Mouse (Mus musculus) embryonic facial prominence, embryonic 10.5 days (tissue): ENCODE results near the gene Arap1. TPM values are rescaled to one million over a fixed set of nuclear protein-coding genes. Genes with fewer than 3 reads are reported as not detected.

Experiments
- DNase-seq: peaks from one replicate; pipeline ENCODE4 v3.0.0-alpha.2; 2017; ENCODE audit warnings: low spot score
- H3K27ac ChIP-seq: fragments of 300-500 bp; sonication (generic); replicated peaks from 2 replicates; pipeline ENCODE4 v1.5.1; 2016; ENCODE audit warnings: mild to moderate bottlenecking
- H3K27me3 ChIP-seq: fragments of 300-500 bp; sonication (generic); replicated peaks from 2 replicates; pipeline ENCODE4 v1.6.1; 2016; ENCODE audit warnings: low read depth, mild to moderate bottlenecking; ENCODE audit not compliant: poor library complexity, severe bottlenecking
- H3K36me3 ChIP-seq: fragments of 300-500 bp; sonication (generic); replicated peaks from 2 replicates; pipeline ENCODE4 v1.6.1; 2016; ENCODE audit warnings: mild to moderate bottlenecking, moderate library complexity
- H3K4me1 ChIP-seq: fragments of 300-500 bp; sonication (generic); 2 replicates; pipeline ENCODE4 v1.6.1; 2016
- H3K4me3 ChIP-seq: fragments of 300-500 bp; sonication (generic); 2 replicates; pipeline ENCODE4 v1.5.1; 2016; ENCODE audit warnings: mild to moderate bottlenecking, moderate library complexity
- H3K9me3 ChIP-seq: fragments of 300-500 bp; sonication (generic); 2 replicates; pipeline ENCODE4 v1.6.1; 2016; ENCODE audit warnings: mild to moderate bottlenecking
- WGBS: fragments of 180-500 bp; shearing (Covaris S2); methylation state at CpG from one replicate; pipeline ENCODE4 v1.1.7; 2016; 5-methylcytosine and 5-hydroxymethylcytosine counted together
- polyA plus RNA-seq: library from polyadenylated mRNA; unstranded; fragments of >200 nt; fragmentation: Nextera tagmentation; extraction: Ambion mirVana; gene quantifications from 2 replicates; pipeline ENCODE4 v1.2.1, GENCODE M21; 2016

Arap1 gene
- 15.4 and 17.4 TPM in 2 replicates for polyA plus RNA-seq

DNA sequence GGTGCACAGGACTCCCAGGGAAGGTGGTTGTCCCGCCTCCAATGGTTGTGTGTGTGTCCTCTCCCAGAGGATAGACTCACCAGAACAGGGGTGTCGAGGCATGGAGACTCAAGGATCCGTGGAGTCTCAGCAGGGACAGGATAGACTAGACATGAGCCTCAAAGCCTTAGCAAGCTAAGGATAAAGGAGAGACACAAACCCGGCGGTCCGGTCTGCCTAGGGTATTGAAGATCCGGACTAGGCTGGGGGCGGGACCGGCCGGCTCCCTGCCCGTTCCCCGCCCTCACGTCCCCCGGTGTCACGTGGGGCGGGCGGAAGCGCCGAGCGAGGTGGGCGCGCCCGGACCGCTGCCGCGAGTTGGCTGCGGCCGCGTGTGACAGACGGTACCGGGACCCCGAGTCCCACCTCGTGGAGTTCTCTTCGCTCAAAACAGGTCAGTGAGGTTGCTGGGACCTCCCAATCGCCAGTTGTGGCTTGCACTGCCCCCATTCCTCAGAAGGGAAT is at the start of gene Arap1:
TSS of gene Arap1 (plus strand) at position 301 of the 504 bp plus-strand sequence.
- Histone ChIP-seq H3K9me3 (no peaks in the 10 kb centered on the region), H3K27ac (peak within 1 kb of the TSS; percentile 60; the same call in 1 of the 2 replicates), H3K4me1 (peaks cover 66% of the 10 kb centered on the region), H3K36me3 (peaks cover 5% of the 10 kb centered on the region; the same call in 1 of the 2 replicates), H3K4me3 (peak within 1 kb of the TSS; percentile 71), H3K27me3 (peaks cover 42% of the 10 kb centered on the region)
- WGBS = under 1% methylated on average over 35 of the region's 35 CpGs
- peak; percentile 78 for DNase-seq

DNA sequence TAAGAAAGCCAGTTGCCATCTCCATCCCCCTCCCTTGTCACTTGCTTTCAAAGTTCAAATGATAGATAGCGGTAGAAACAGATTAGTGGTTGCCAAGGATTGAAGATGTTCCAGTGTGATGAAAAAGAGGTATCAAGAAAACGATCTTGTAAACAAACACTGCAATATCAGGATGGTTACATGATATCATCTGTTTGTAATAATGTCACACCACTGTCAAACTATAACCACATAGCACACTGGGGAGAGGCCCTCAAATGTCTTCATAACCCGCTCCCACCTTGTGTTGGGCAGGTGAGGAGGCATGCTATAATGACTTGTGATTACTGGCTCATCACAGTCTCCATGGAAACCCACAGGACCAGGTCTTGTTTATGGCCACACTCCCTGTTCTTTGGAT is 49.5 kb upstream of the Arap1 start:
- H3K9me3 ChIP-seq = no peaks in the 10 kb centered on the region
- peaks cover 59% of the 10 kb centered on the region for H3K27me3 ChIP-seq
- DNase-seq = no peak
- peaks cover 51% of the 10 kb centered on the region for H3K4me1 ChIP-seq
- no peaks in the 10 kb centered on the region; the same call in 1 of the 2 replicates for H3K36me3 ChIP-seq
- 88% methylated on average over 3 of the region's 3 CpGs for WGBS
- no peak overlapping the region for H3K4me3 ChIP-seq
- H3K27ac ChIP-seq = no peak overlapping the region

DNA sequence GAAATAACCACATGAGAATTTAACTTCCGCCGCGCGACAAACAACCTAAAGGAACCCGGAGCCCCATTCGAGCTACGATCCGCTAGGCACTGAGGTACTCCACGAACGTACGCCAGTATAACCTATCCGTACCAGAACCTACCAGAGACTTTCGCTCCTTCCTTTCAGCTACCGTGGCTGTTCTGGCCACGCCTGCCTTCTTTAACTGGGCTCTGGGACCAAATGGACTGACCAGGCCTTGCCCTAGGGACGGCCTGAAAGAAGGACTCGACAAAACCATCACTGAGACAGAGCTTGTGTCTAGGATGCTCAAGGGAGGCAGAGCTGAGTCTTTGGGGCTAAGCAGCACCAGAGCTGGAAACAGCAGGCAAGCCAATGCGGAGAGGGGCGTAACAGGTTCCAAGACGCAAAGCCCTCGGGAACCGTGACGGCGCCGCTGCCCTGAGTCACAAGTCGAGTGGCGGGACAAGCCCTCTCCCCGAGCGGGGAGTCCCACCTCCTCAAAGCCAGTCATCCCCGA is 46.4 kb upstream of the Arap1 start:
- WGBS = under 1% methylated on average over 30 of the region's 30 CpGs
- peak overlapping the region; percentile 78 for H3K27ac ChIP-seq

DNA sequence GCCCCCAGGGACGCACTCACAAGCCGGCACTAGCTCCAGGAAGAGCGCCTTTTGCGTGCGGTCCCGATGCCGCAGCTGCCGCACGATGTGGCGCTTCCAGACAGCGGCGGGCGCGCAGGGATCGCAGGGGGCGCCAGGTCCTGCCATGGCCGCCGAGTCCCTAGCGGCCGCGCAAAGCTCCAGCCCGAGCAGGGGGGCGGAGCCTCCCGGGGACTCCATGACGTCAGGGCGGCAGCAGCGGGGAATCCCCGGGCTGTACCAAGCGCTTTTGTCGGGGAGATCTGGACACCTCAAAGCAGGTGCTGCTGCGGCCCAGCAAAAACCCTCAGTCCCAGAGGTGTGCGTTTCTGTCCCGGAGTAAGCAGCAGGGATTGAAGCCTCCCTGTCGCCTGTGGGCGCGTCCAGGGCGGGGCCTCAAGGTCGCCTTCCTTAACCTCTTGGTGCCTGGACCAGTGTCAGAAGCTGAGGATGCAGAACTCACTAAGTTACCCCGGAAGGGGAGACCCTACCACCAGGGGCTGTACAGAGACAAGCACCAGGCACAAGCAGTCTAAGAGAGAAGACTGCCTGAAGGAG is 45.9 kb upstream of the Arap1 start, which contains the start of gene Atg16l2:
TSS of gene Atg16l2 (minus strand) at position 371 of the 576 bp plus-strand sequence.
- H3K9me3 ChIP-seq = no peaks in the 10 kb centered on the region
- H3K36me3 ChIP-seq = no peaks in the 10 kb centered on the region
- H3K27me3 ChIP-seq = peaks cover 47% of the 10 kb centered on the region
- H3K27ac ChIP-seq = peak within 1 kb of the TSS; percentile 78
- H3K4me1 ChIP-seq = peaks cover 35% of the 10 kb centered on the region
- peak; percentile 94 for DNase-seq
- WGBS = under 1% methylated on average over 39 of the region's 39 CpGs
- peak within 1 kb of the TSS; percentile 83 for H3K4me3 ChIP-seq

More for the DNA sequence above, 46.4 kb upstream of the Arap1 start:
- DNase-seq = no peak
- Histone ChIP-seq H3K4me3 (peak overlapping the region; percentile 83), H3K36me3 (no peaks in the 10 kb centered on the region), H3K4me1 (peaks cover 41% of the 10 kb centered on the region), H3K27me3 (peaks cover 52% of the 10 kb centered on the region), H3K9me3 (no peaks in the 10 kb centered on the region)

DNA sequence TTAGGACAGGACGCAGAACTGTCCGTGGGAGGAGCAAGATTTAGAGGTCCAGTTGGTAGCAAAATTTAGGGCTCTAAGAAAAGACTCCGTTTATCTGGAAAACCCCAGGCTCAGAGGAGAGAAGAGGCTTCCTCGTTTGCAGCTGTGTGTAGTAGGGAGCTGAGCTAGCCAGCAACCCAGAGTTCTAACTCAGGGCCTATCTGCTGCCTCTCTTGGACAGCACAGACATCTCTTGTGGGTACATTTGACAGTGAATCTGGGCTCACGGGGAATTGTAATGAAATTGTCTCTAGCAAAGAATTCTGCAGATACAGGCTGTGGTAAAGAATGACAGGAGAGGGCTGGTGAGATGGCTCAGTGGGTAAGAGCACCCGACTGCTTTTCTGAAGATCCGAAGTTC is 45.2 kb upstream of the Arap1 start:
- WGBS = 26% methylated on average over 7 of the region's 7 CpGs
- H3K27ac ChIP-seq = peak overlapping the region; percentile 78
- no peak for DNase-seq

DNA sequence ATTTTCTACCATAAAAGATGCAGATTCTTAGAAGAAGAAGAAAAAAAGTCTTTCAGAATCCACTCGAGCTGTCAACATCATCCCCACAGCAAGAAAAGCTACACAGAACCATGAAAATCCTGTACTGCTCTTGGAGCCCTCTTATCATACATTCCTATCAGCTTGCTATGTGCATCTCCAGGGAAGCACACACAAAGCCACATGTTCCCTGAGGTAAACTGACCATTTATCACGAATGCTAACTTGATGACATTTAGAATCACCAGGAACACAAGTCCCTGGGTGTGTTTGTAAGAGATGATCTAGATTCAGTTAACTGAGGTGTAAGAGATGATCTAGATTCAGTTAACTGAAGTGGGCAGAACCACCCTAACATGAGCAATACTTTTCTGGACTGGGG is 41.0 kb upstream of the Arap1 start:
- peaks cover 21% of the 10 kb centered on the region for H3K4me1 ChIP-seq
- no peaks in the 10 kb centered on the region for H3K9me3 ChIP-seq
- 0 out of 2 replicates have a peak, but pooled peaks cover 5% of the 10 kb centered on the region for H3K27me3 ChIP-seq
- no peak overlapping the region for H3K27ac ChIP-seq
- no peaks in the 10 kb centered on the region for H3K36me3 ChIP-seq
- no peak overlapping the region for H3K4me3 ChIP-seq
- DNase-seq = no peak
- WGBS = 47% methylated on average over 2 of the region's 2 CpGs

More for the DNA sequence above, 45.2 kb upstream of the Arap1 start:
- Histone ChIP-seq H3K4me1 (peaks cover 30% of the 10 kb centered on the region), H3K27me3 (peaks cover 40% of the 10 kb centered on the region), H3K9me3 (no peaks in the 10 kb centered on the region), H3K4me3 (peak overlapping the region; percentile 83), H3K36me3 (no peaks in the 10 kb centered on the region)

DNA sequence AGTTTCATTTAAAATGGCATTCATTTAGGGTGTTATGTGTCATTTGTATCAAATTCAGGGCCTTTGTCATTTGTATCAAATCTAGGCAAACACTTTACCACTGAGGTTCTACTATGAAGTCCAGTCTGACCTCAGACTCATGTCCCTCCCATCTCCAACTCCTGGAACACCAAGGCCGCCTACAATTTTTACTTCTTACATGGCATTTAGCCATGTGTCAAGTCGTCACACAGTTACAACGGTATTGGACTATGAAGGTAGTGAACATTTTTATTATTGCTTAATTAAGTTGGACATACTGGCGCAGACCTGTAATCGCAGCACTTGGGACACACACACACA is 37.9 kb upstream of the Arap1 start:
- Histone ChIP-seq H3K36me3 (no peaks in the 10 kb centered on the region), H3K27me3 (no peaks in the 10 kb centered on the region), H3K9me3 (no peaks in the 10 kb centered on the region), H3K4me3 (peak overlapping the region; percentile 74), H3K4me1 (peaks cover 11% of the 10 kb centered on the region; the same call in 1 of the 2 replicates), H3K27ac (peak overlapping the region; percentile 92)
- DNase-seq = no peak
- 40% methylated on average over 5 of the region's 5 CpGs for WGBS

DNA sequence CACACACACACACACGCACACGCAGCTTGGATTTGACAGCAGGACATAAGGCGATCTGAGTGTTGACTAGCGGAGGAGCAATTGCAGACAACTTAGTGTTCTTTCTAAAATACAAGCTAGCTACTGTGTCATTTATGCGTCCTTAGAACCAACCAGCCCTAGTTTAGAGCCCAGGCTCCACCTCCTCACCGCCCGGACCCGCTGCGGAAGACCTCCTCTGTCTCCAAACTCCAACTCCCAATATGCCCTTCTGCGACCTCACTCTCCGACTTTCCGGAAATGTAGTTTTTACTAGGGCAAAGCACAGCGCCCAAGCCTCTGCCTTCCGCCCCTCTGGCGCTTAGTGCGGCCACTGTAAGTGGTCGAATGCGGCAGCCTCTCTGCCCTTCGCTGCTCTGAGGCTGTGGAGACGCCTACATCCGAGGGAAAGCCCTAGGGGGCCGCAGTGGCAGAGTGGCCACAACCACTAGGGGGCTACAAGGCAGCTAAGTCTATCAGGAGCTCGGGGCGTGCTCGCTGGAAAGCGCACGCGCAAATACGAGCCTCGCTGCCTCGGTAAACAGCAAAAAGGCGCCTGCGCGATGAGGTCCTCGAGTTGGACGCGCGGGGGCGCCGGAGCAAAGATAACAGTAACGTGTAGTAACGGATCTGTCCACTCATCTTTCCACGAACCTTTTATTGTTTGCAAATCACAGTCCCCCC is 37.4 kb upstream of the Arap1 start:
- Histone ChIP-seq H3K4me3 (peak overlapping the region; percentile 74), H3K27ac (peak overlapping the region; percentile 92), H3K27me3 (no peaks in the 10 kb centered on the region), H3K9me3 (no peaks in the 10 kb centered on the region), H3K36me3 (no peaks in the 10 kb centered on the region), H3K4me1 (peaks cover 11% of the 10 kb centered on the region; the same call in 1 of the 2 replicates)
- DNase-seq = peak; percentile 97
- 1% methylated on average over 43 of the region's 43 CpGs for WGBS

DNA sequence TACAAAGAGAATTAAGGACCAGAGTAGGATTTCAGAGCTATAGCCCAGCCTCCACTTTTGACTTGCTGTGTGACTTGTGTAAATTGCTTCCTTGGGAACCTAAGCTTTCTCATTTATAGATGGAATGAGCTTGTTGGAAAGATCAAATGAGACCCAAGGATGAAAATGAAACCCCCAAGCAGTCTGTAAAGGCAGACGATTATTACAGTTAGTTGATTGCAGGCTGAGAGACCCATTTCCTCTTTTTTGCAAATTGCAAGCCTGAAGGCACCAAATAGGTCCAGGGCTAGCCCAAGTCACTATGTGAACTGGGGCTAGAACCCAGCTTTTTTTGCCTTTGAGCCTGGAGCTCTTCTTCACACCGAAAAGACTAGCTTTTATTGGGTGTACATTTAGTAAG is 36.8 kb upstream of the Arap1 start:
- Histone ChIP-seq H3K36me3 (no peaks in the 10 kb centered on the region), H3K27me3 (no peaks in the 10 kb centered on the region), H3K9me3 (no peaks in the 10 kb centered on the region), H3K27ac (peak overlapping the region; percentile 92), H3K4me3 (peak overlapping the region; percentile 74), H3K4me1 (peaks cover 11% of the 10 kb centered on the region; the same call in 1 of the 2 replicates)
- DNase-seq = no peak
- 39% methylated on average over 2 of the region's 2 CpGs for WGBS

DNA sequence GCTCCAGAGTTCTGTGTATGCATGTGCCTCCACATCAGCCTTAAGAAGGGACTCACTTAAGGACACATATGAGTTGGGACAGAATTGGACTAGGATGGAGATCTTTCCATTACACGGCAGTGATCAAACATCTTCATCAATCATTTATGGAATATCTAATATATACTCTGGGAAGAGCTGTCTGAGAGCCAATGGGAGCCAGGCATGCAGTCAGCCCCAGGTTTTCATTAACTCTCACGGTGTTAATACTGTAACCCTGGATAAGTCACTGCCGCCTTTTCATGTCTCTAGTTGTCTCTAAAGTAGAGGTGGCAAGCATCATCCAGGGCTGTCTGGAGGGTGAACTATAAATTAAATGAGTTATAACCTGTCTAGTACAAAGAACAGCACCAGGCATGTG is 34.8 kb upstream of the Arap1 start:
- no peaks in the 10 kb centered on the region for H3K9me3 ChIP-seq
- DNase-seq = no peak
- peaks cover 11% of the 10 kb centered on the region; the same call in 1 of the 2 replicates for H3K4me1 ChIP-seq
- peaks cover 5% of the 10 kb centered on the region for H3K27me3 ChIP-seq
- no peaks in the 10 kb centered on the region for H3K36me3 ChIP-seq
- H3K27ac ChIP-seq = no peak overlapping the region
- H3K4me3 ChIP-seq = no peak overlapping the region
- 89% methylated on average over 3 of the region's 3 CpGs for WGBS

DNA sequence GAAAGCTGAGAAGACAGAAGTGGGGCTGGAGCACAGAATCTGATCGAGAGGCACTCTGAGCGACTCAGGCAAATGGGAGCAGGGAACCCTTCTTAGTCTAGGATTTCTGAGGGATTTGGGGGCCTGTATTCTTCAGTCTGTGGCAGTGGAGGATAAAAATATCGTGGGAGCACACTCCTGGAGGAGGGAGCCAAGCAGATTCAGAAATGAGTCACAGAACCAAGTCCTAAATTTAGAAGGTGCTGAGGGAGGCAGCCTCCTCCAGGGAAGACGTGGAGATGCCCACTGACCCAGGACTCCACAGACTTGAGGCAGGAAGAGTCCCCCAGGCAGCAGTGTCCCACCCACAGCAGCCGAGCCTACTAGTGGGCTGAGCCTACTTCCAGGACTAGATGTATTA is 33.5 kb upstream of the Arap1 start:
- Histone ChIP-seq H3K4me1 (peaks cover 11% of the 10 kb centered on the region; the same call in 1 of the 2 replicates), H3K9me3 (no peaks in the 10 kb centered on the region), H3K4me3 (no peak overlapping the region), H3K36me3 (no peaks in the 10 kb centered on the region), H3K27me3 (peaks cover 19% of the 10 kb centered on the region), H3K27ac (no peak overlapping the region)
- WGBS = 65% methylated on average over 5 of the region's 5 CpGs
- no peak for DNase-seq

DNA sequence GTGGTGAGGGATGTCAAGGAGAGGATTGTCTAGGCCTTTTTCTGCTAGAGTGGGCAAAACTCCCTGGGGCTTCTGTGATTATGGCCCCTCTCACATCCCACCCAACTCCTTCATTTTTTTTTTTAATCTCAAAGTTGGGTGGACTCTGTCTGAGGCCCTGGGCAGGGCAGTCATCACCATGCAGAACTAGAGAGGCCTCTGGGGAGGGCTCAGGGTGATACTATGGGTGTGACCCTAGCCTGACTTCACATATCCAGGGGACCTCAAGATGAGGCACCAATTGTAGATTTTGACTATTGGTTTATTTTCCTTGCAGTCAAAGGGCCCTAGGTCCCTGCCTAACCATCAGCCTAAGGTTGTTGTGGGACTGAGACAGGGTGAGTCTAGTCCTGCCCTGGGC is 32.2 kb upstream of the Arap1 start:
- H3K27me3 ChIP-seq = peaks cover 32% of the 10 kb centered on the region
- peaks cover 11% of the 10 kb centered on the region; the same call in 1 of the 2 replicates for H3K4me1 ChIP-seq
- H3K9me3 ChIP-seq = no peaks in the 10 kb centered on the region
- no peak overlapping the region for H3K27ac ChIP-seq
- H3K4me3 ChIP-seq = no peak overlapping the region
- no peaks in the 10 kb centered on the region for H3K36me3 ChIP-seq
- DNase-seq = no peak
